Mouse (Mus musculus) liver, adult 2 months (tissue): ENCODE measurements at regions not wholly inside any gene's neighbourhood (a gene's known extent, or its start where the extent isn't known, plus 50 kb on each side); places are given as distances from the start of the nearest gene placed in this dataset.

ENCODE experiments used
- CTCF ChIP-seq: fragments of 200-500 bp; IDR thresholded peaks from 2 replicates; pipeline ENCODE4 v1.5.1; 2011; ENCODE audit warnings: low read depth, low read length, control low read depth
- POLR2A ChIP-seq: fragments of 200-500 bp; IDR thresholded peaks from 2 replicates; pipeline ENCODE4 v1.6.1; 2011; ENCODE audit warnings: low read length, control low read depth; ENCODE audit not compliant: insufficient read depth; ENCODE audit errors: extremely low read depth

GRCm38 (mm10) chr14:54176469-54176868, 77.4 kb downstream of the Dad1 start:
- TF ChIP-seq POLR2A = no peak
- no peak for TF ChIP-seq CTCF
